Mouse (Mus musculus): ENCODE measurements around the gene Btbd9. TPM values are rescaled to one million over a fixed set of nuclear protein-coding genes. Genes with fewer than 3 reads are reported as not detected.

Gene Btbd9
- polyA plus RNA-seq, 1 experiment = 21.3 TPM

GRCm38 (mm10) chr17:30606206-30606605, 29.9 kb upstream of the Btbd9 start:
- Histone ChIP-seq H3K4me2 (ENCODE audit: low read depth) (no peak overlapping the region), H3K27me3 (ENCODE audit: control insufficient read depth, insufficient read depth, insufficient read length) (no peaks in the 10 kb centered on the region), H3K4me3 (no peak overlapping the region), H3K36me3 (ENCODE audit: control insufficient read depth, insufficient read depth) (peaks cover 30% of the 10 kb centered on the region), H3ac (ENCODE audit: control insufficient read depth, insufficient read length) (no peak overlapping the region), H3K79me2 (ENCODE audit: control insufficient read depth, insufficient read depth) (peaks cover 55% of the 10 kb centered on the region)
- no peak for TF ChIP-seq TCF12 (IDR thresholded peaks at IDR 0.05; ENCODE audit: insufficient read depth, poor library complexity, severe bottlenecking)
- TF ChIP-seq MYOD1 (IDR thresholded peaks at IDR 0.05; ENCODE audit: control insufficient read depth in 1 of 3, insufficient read length in 2 of 3, low read depth in 2 of 3) = no peak
- no peak for TF ChIP-seq MAX (IDR thresholded peaks at IDR 0.05; ENCODE audit: low read depth)

GRCm38 (mm10) chr17:30605001-30605400, 28.7 kb upstream of the Btbd9 start:
- H3K27me3 ChIP-seq (ENCODE audit: control insufficient read depth, insufficient read depth, insufficient read length) = no peaks in the 10 kb centered on the region
- H3K36me3 ChIP-seq (ENCODE audit: control insufficient read depth, insufficient read depth) = peaks cover 32% of the 10 kb centered on the region
- no peak for TF ChIP-seq POLR2A (IDR thresholded peaks at IDR 0.05; ENCODE audit: insufficient read length, low read depth)
- TF ChIP-seq CEBPB (IDR thresholded peaks at IDR 0.05; ENCODE audit: insufficient read depth, poor library complexity, severe bottlenecking) = no peak
- no peak for TF ChIP-seq TCF12 (IDR thresholded peaks at IDR 0.05; ENCODE audit: insufficient read depth, poor library complexity, severe bottlenecking)
- TF ChIP-seq E2F4 (IDR thresholded peaks at IDR 0.05; ENCODE audit: insufficient read depth) = no peak
- no peak for TF ChIP-seq TCF3 (IDR thresholded peaks at IDR 0.05; ENCODE audit: insufficient read length, low read depth)
- no peak for TF ChIP-seq POLR2AphosphoS2 (IDR thresholded peaks at IDR 0.05; ENCODE audit: insufficient read length, low read depth)
- no peak for TF ChIP-seq REST (IDR thresholded peaks at IDR 0.05; ENCODE audit: insufficient read depth, insufficient read length)
- TF ChIP-seq SRF (IDR thresholded peaks at IDR 0.05; ENCODE audit: control insufficient read depth, insufficient read length, low read depth) = no peak
- H3K79me2 ChIP-seq (ENCODE audit: control insufficient read depth, insufficient read depth) = peaks cover 43% of the 10 kb centered on the region
- H3K4me3 ChIP-seq = no peak overlapping the region
- H3ac ChIP-seq (ENCODE audit: control insufficient read depth, insufficient read length) = no peak overlapping the region
- no peak overlapping the region for H3K4me2 ChIP-seq (ENCODE audit: low read depth)

DNA sequence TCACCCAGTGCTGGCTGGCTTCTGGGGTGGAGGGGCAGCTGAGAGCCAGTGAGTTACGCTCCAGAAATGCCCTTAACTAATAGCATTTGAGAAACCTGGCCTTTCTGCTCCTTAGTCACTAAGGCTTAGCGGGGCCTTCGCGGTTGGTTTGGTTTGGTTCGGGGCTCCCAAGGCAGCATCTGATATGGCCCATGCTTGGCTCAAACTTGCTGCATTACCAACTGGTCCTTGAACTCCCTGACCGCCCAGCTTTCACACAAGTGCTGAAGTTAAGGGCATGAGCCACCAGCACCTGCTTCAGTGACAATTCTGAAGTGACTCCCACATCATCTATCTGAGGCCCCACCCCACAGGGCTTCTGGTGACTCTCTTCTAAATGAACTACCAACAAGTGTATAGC, 28.0 kb upstream of the Btbd9 start:
- Histone ChIP-seq H3K4me2 (ENCODE audit: low read depth) (no peak overlapping the region), H3K79me2 (ENCODE audit: control insufficient read depth, insufficient read depth) (peaks cover 37% of the 10 kb centered on the region), H3K27me3 (ENCODE audit: control insufficient read depth, insufficient read depth, insufficient read length) (no peaks in the 10 kb centered on the region), H3K4me3 (no peak overlapping the region), H3K36me3 (ENCODE audit: control insufficient read depth, insufficient read depth) (peaks cover 36% of the 10 kb centered on the region), H3ac (ENCODE audit: control insufficient read depth, insufficient read length) (no peak overlapping the region)
- TF ChIP-seq CEBPB (IDR thresholded peaks at IDR 0.05; ENCODE audit: insufficient read depth, poor library complexity, severe bottlenecking) (no peak), MYOG (IDR thresholded peaks at IDR 0.05; ENCODE audit: control insufficient read depth in 1 of 3, insufficient read depth in 1 of 3, insufficient read length in 2 of 3, low read depth in 2 of 3) (no peak), USF1 (IDR thresholded peaks at IDR 0.05; ENCODE audit: low read depth) (no peak)

GRCm38 (mm10) chr17:30602175-30602574, 25.9 kb upstream of the Btbd9 start:
- no peak overlapping the region for H3K4me3 ChIP-seq
- peaks cover 43% of the 10 kb centered on the region for H3K36me3 ChIP-seq (ENCODE audit: control insufficient read depth, insufficient read depth)
- no peak overlapping the region for H3K4me2 ChIP-seq (ENCODE audit: low read depth)
- H3ac ChIP-seq (ENCODE audit: control insufficient read depth, insufficient read length) = no peak overlapping the region
- H3K79me2 ChIP-seq (ENCODE audit: control insufficient read depth, insufficient read depth) = peaks cover 17% of the 10 kb centered on the region
- no peaks in the 10 kb centered on the region for H3K27me3 ChIP-seq (ENCODE audit: control insufficient read depth, insufficient read depth, insufficient read length)
- no peak for TF ChIP-seq CEBPB (IDR thresholded peaks at IDR 0.05; ENCODE audit: insufficient read depth, poor library complexity, severe bottlenecking)
- no peak for TF ChIP-seq MAX (IDR thresholded peaks at IDR 0.05; ENCODE audit: low read depth)
- no peak for TF ChIP-seq SRF (IDR thresholded peaks at IDR 0.05; ENCODE audit: control insufficient read depth, insufficient read length, low read depth)
- TF ChIP-seq MYOG (IDR thresholded peaks at IDR 0.05; ENCODE audit: control insufficient read depth in 1 of 3, insufficient read depth in 1 of 3, insufficient read length in 2 of 3, low read depth in 2 of 3) = no peak
- no peak for TF ChIP-seq TCF12 (IDR thresholded peaks at IDR 0.05; ENCODE audit: insufficient read depth, poor library complexity, severe bottlenecking)
- no peak for TF ChIP-seq TCF3 (IDR thresholded peaks at IDR 0.05; ENCODE audit: insufficient read length, low read depth)
- TF ChIP-seq POLR2A (IDR thresholded peaks at IDR 0.05; ENCODE audit: insufficient read length, low read depth) = no peak
- TF ChIP-seq POLR2AphosphoS2 (IDR thresholded peaks at IDR 0.05; ENCODE audit: insufficient read length, low read depth) = no peak
- no peak for TF ChIP-seq E2F4 (IDR thresholded peaks at IDR 0.05; ENCODE audit: insufficient read depth)
- TF ChIP-seq USF1 (IDR thresholded peaks at IDR 0.05; ENCODE audit: low read depth) = no peak
- TF ChIP-seq REST (IDR thresholded peaks at IDR 0.05; ENCODE audit: insufficient read depth, insufficient read length) = no peak
- TF ChIP-seq MYOD1 (IDR thresholded peaks at IDR 0.05; ENCODE audit: control insufficient read depth in 1 of 3, insufficient read length in 2 of 3, low read depth in 2 of 3) = no peak

DNA sequence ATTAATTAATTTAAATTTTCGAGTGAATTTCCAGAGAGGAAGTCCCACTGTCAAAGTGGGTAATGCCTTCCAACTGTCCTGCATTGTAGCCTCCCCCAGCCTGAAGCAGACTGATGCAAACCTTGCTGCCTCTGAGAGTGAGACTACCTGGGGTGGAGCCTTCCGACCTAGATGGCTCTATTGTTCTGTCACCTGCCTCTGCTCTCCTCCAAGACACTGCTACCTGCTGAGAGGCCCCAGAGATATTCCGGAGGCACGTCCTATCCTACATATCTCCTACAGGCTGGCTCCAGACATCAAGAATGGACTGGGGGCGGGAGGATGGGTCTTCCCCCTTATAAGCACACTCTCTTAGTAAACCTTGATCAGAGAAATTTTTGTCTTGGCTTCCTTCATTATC, 22.0 kb upstream of the Btbd9 start:
- Histone ChIP-seq H3K36me3 (ENCODE audit: control insufficient read depth, insufficient read depth) (peaks cover 68% of the 10 kb centered on the region), H3ac (ENCODE audit: control insufficient read depth, insufficient read length) (no peak overlapping the region), H3K79me2 (ENCODE audit: control insufficient read depth, insufficient read depth) (no peaks in the 10 kb centered on the region), H3K27me3 (ENCODE audit: control insufficient read depth, insufficient read depth, insufficient read length) (no peaks in the 10 kb centered on the region), H3K4me3 (no peak overlapping the region), H3K4me2 (ENCODE audit: low read depth) (no peak overlapping the region)
- TF ChIP-seq MYOD1 (IDR thresholded peaks at IDR 0.05; ENCODE audit: control insufficient read depth in 1 of 3, insufficient read length in 2 of 3, low read depth in 2 of 3) = no peak
- no peak for TF ChIP-seq POLR2A (IDR thresholded peaks at IDR 0.05; ENCODE audit: insufficient read length, low read depth)
- TF ChIP-seq SRF (IDR thresholded peaks at IDR 0.05; ENCODE audit: control insufficient read depth, insufficient read length, low read depth) = no peak
- no peak for TF ChIP-seq MAX (IDR thresholded peaks at IDR 0.05; ENCODE audit: low read depth)
- no peak for TF ChIP-seq REST (IDR thresholded peaks at IDR 0.05; ENCODE audit: insufficient read depth, insufficient read length)
- TF ChIP-seq E2F4 (IDR thresholded peaks at IDR 0.05; ENCODE audit: insufficient read depth) = no peak
- TF ChIP-seq POLR2AphosphoS2 (IDR thresholded peaks at IDR 0.05; ENCODE audit: insufficient read length, low read depth) = no peak
- no peak for TF ChIP-seq MYOG (IDR thresholded peaks at IDR 0.05; ENCODE audit: control insufficient read depth in 1 of 3, insufficient read depth in 1 of 3, insufficient read length in 2 of 3, low read depth in 2 of 3)
- TF ChIP-seq TCF3 (IDR thresholded peaks at IDR 0.05; ENCODE audit: insufficient read length, low read depth) = no peak
- TF ChIP-seq TCF12 (IDR thresholded peaks at IDR 0.05; ENCODE audit: insufficient read depth, poor library complexity, severe bottlenecking) = no peak
